Mouse (Mus musculus): Measurements from ENCODE around the gene Tnnc2. TPM values are rescaled to one million over a fixed set of nuclear protein-coding genes. Genes with fewer than 3 reads are reported as not detected.
A peak's percentile ranks its signal among the peaks of the same experiment; 100 is the strongest.

Gene Tnnc2
- 1.7 and 6.9 TPM in 2 replicates for polyA plus RNA-seq (2015; fragmentation: Nextera tagmentation; extraction: Ambion mirVana)

DNA sequence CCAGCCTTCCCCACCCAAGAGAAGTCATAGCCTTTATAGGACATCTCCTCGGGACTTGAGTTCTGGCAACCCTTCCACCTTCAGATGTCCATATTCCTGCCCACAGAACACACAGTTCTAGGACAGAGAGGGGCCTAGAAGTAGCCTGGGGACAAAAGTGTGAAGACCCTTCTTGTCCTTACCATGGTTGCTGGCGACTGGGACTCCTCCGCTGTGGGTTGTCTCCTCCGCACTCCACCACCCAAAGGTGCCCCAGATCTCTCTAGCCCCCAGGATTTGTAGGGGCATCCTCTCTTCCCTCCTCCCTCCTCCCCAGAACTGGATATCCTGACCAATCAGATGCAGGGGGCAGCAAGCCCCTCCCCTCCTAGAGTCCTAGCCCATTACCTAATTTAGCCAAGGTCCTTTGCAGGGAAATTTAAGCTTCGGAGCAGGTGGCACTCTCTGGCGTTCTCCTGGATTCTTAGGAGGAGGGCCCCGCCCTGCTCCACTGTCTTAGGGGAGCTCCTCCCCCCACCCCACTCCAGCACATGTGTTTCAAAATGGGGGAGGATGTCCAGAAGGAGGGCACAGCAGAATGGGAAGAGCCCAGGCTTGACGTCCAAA, at the start of gene Tnnc2:
Gene Tnnc2, minus strand, starts transcription at position 487 of the 606 bp plus-strand sequence.
- H3K4me3 ChIP-seq (replicated peaks): no peak within 1 kb of the TSS
- no peak within 1 kb of the TSS for H3K9ac ChIP-seq
- no peaks in the 10 kb centered on the region for H3K36me3 ChIP-seq
- WGBS: 62% methylated on average over 8 of the region's 8 CpGs
- no peak within 1 kb of the TSS for H3K4me2 ChIP-seq (replicated peaks)
- H3K9me3 ChIP-seq: no peaks in the 10 kb centered on the region
- no peak for ATAC-seq
- H3K4me1 ChIP-seq (replicated peaks): peaks cover under 1% of the 10 kb centered on the region; the same call in 1 of the 2 replicates
- no peak within 1 kb of the TSS for H3K27ac ChIP-seq
- no peaks in the 10 kb centered on the region for H3K27me3 ChIP-seq (replicated peaks)

DNA sequence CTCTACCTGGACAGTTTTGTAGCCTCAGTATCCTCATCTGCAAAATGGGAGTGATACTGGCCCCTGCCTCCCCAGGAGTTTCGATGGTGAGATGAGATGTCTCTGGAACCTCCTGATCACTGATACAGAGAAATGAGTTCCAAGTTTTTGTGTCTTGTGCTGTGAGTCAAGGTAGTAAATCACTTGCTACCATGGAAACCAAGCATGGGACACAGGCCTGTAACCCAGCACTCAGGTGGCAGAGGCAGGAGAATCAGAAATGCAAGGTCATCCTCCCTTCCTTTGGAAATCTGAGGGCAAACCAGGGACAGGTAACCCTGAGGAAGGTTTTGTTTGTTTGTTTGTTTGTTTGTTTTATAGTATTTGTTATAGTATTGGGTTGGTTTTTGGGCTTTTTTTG, 49.3 kb upstream of the Tnnc2 start:
- Histone ChIP-seq H3K27me3 (replicated peaks) (no peaks in the 10 kb centered on the region), H3K27ac (no peak overlapping the region), H3K9ac (no peak overlapping the region), H3K4me2 (replicated peaks) (no peak overlapping the region), H3K9me3 (no peaks in the 10 kb centered on the region), H3K4me3 (replicated peaks) (no peak overlapping the region), H3K36me3 (peaks cover 21% of the 10 kb centered on the region), H3K4me1 (replicated peaks) (peaks cover 5% of the 10 kb centered on the region)
- 92% methylated on average over 1 of the region's 1 CpGs for WGBS
- no peak for ATAC-seq

GRCm38 (mm10) chr2:164828437-164828836, 48.7 kb upstream of the Tnnc2 start, which contains the start of gene Spata25:
Spata25 (minus strand) TSS chr2:164828537.
- ATAC-seq: no peak

GRCm38 (mm10) chr2:164827146-164827850, 47.5 kb upstream of the Tnnc2 start:
- Histone ChIP-seq H3K4me3 (replicated peaks) (no peak overlapping the region), H3K4me2 (replicated peaks) (no peak overlapping the region), H3K27me3 (replicated peaks) (no peaks in the 10 kb centered on the region), H3K27ac (no peak overlapping the region), H3K9me3 (no peaks in the 10 kb centered on the region), H3K9ac (no peak overlapping the region), H3K4me1 (replicated peaks) (peaks cover 7% of the 10 kb centered on the region), H3K36me3 (peaks cover 21% of the 10 kb centered on the region)
- 87% methylated on average over 16 of the region's 16 CpGs for WGBS
- ATAC-seq: no peak

More at GRCm38 (mm10) chr2:164828437-164828836, 48.7 kb upstream of the Tnnc2 start, which contains the start of gene Spata25:
- Histone ChIP-seq H3K36me3 (peaks cover 21% of the 10 kb centered on the region), H3K27ac (no peak within 1 kb of the TSS), H3K4me2 (replicated peaks) (no peak within 1 kb of the TSS), H3K4me1 (replicated peaks) (peaks cover 8% of the 10 kb centered on the region), H3K4me3 (replicated peaks) (no peak within 1 kb of the TSS), H3K9ac (no peak within 1 kb of the TSS), H3K9me3 (no peaks in the 10 kb centered on the region), H3K27me3 (replicated peaks) (no peaks in the 10 kb centered on the region)
- WGBS: 84% methylated on average over 6 of the region's 6 CpGs

DNA sequence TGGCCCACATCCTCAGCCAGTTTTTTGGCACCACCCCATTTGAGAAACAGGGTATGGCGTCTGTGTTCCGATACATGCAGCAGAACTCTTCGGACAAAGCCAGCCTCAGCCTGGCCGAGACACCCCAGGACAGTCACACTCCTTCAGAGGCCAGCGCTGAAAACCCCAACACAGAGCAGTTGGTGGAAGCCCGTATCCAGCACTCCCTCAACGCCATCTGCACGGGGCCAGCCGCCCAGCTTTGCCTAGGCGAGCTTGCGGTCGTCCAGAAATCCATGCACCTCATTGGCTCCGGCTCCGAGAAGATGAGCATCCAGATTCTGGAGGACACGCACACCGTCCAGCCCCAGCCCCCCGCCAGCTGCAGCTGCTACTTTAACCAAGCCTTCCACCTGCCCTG, 45.8 kb upstream of the Tnnc2 start:
- H3K27me3 ChIP-seq (replicated peaks): no peaks in the 10 kb centered on the region
- H3K4me2 ChIP-seq (replicated peaks): no peak overlapping the region
- WGBS: 94% methylated on average over 17 of the region's 17 CpGs
- peaks cover 21% of the 10 kb centered on the region for H3K36me3 ChIP-seq
- no peak overlapping the region for H3K4me3 ChIP-seq (replicated peaks)
- no peak for ATAC-seq
- H3K9ac ChIP-seq: no peak overlapping the region
- no peak overlapping the region for H3K27ac ChIP-seq
- peaks cover 6% of the 10 kb centered on the region; the same call in 1 of the 2 replicates for H3K4me1 ChIP-seq (replicated peaks)
- no peaks in the 10 kb centered on the region for H3K9me3 ChIP-seq

- Histone ChIP-seq H3K4me3 (replicated peaks) (no peak overlapping the region), H3K9me3 (no peaks in the 10 kb centered on the region), H3K27ac (no peak overlapping the region), H3K9ac (no peak overlapping the region), H3K36me3 (peaks cover 21% of the 10 kb centered on the region), H3K4me2 (replicated peaks) (peak overlapping the region; percentile 71; the same call in 1 of the 2 replicates), H3K27me3 (replicated peaks) (no peaks in the 10 kb centered on the region), H3K4me1 (replicated peaks) (peaks cover 6% of the 10 kb centered on the region; the same call in 1 of the 2 replicates)
- 90% methylated on average over 4 of the region's 4 CpGs for WGBS
- ATAC-seq: no peak
These were observed 44.2 kb upstream of the Tnnc2 start for GRCm38 (mm10) chr2:164823969-164824368.

GRCm38 (mm10) chr2:164823181-164823585, 43.4 kb upstream of the Tnnc2 start:
- peak; percentile 75 for ATAC-seq
- Histone ChIP-seq H3K4me1 (replicated peaks) (peaks cover 6% of the 10 kb centered on the region; the same call in 1 of the 2 replicates), H3K36me3 (peaks cover 21% of the 10 kb centered on the region), H3K9me3 (no peaks in the 10 kb centered on the region), H3K27me3 (replicated peaks) (no peaks in the 10 kb centered on the region), H3K27ac (peak overlapping the region; percentile 25; the same call in 1 of the 2 replicates), H3K9ac (peak overlapping the region; percentile 58), H3K4me3 (replicated peaks) (peak overlapping the region; percentile 56), H3K4me2 (replicated peaks) (peak overlapping the region; percentile 71)
- 2% methylated on average over 10 of the region's 10 CpGs for WGBS

GRCm38 (mm10) chr2:164822636-164823165, 42.9 kb upstream of the Tnnc2 start, which contains the start of gene Zswim1:
Zswim1 (plus strand) TSS chr2:164822686.
- H3K9ac ChIP-seq: peak within 1 kb of the TSS; percentile 58
- H3K4me3 ChIP-seq (replicated peaks): peak within 1 kb of the TSS; percentile 56
- peak within 1 kb of the TSS; percentile 71 for H3K4me2 ChIP-seq (replicated peaks)
- 2% methylated on average over 32 of the region's 32 CpGs for WGBS
- peaks cover 9% of the 10 kb centered on the region for H3K4me1 ChIP-seq (replicated peaks)
- peak within 1 kb of the TSS; percentile 25; the same call in 1 of the 2 replicates for H3K27ac ChIP-seq
- peaks cover 16% of the 10 kb centered on the region for H3K36me3 ChIP-seq
- no peaks in the 10 kb centered on the region for H3K27me3 ChIP-seq (replicated peaks)
- ATAC-seq: peak; percentile 100
- H3K9me3 ChIP-seq: no peaks in the 10 kb centered on the region

- no peak for ATAC-seq
- peaks cover 7% of the 10 kb centered on the region for H3K36me3 ChIP-seq
- H3K9me3 ChIP-seq: no peaks in the 10 kb centered on the region
- H3K27ac ChIP-seq: no peak overlapping the region
- WGBS: 81% methylated on average over 6 of the region's 6 CpGs
- no peak overlapping the region for H3K4me3 ChIP-seq (replicated peaks)
- H3K4me2 ChIP-seq (replicated peaks): no peak overlapping the region
- no peak overlapping the region for H3K9ac ChIP-seq
- H3K27me3 ChIP-seq (replicated peaks): no peaks in the 10 kb centered on the region
- peaks cover 16% of the 10 kb centered on the region for H3K4me1 ChIP-seq (replicated peaks)
These were observed 41.3 kb upstream of the Tnnc2 start for GRCm38 (mm10) chr2:164821060-164821459.

- Histone ChIP-seq H3K4me2 (replicated peaks) (no peak overlapping the region), H3K36me3 (no peaks in the 10 kb centered on the region), H3K27me3 (replicated peaks) (no peaks in the 10 kb centered on the region), H3K4me3 (replicated peaks) (no peak overlapping the region), H3K9ac (no peak overlapping the region), H3K9me3 (no peaks in the 10 kb centered on the region), H3K27ac (no peak overlapping the region), H3K4me1 (replicated peaks) (peaks cover 9% of the 10 kb centered on the region)
- ATAC-seq: no peak; the same call in 1 of the 2 replicates
- WGBS: 54% methylated on average over 5 of the region's 5 CpGs
These were observed 37.9 kb upstream of the Tnnc2 start for GRCm38 (mm10) chr2:164817703-164818102.

DNA sequence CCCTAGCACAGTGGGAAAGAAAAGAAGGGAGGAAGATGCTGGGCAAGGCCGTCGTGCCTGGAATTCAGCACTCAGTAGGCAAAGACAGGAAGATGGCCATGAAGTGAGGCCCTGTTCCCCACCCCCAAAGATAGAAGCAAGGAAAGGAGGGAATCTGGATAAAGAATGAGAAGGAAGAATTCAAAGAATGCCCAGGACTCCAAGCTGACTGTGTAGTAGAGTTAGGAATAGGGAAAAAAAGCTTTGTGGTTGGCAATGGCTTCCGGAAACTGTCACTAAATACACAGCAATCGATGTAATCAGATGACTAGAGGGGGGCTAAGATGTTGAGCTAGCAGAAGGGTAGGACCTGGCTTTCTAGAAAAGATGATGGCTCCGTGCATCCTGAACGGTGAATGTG, 37.4 kb upstream of the Tnnc2 start:
- no peak for ATAC-seq
- H3K9ac ChIP-seq: no peak overlapping the region
- no peaks in the 10 kb centered on the region for H3K36me3 ChIP-seq
- no peak overlapping the region for H3K4me3 ChIP-seq (replicated peaks)
- peaks cover 9% of the 10 kb centered on the region for H3K4me1 ChIP-seq (replicated peaks)
- no peaks in the 10 kb centered on the region for H3K9me3 ChIP-seq
- no peaks in the 10 kb centered on the region for H3K27me3 ChIP-seq (replicated peaks)
- 70% methylated on average over 6 of the region's 6 CpGs for WGBS
- H3K4me2 ChIP-seq (replicated peaks): no peak overlapping the region
- no peak overlapping the region for H3K27ac ChIP-seq

GRCm38 (mm10) chr2:164815821-164816220, 36.1 kb upstream of the Tnnc2 start:
- no peak for ATAC-seq
- Histone ChIP-seq H3K36me3 (no peaks in the 10 kb centered on the region), H3K4me1 (replicated peaks) (peaks cover 9% of the 10 kb centered on the region), H3K4me2 (replicated peaks) (no peak overlapping the region), H3K9ac (no peak overlapping the region), H3K27ac (no peak overlapping the region), H3K4me3 (replicated peaks) (no peak overlapping the region), H3K9me3 (no peaks in the 10 kb centered on the region), H3K27me3 (replicated peaks) (no peaks in the 10 kb centered on the region)
- WGBS: 89% methylated on average over 8 of the region's 8 CpGs

Measured in intestine, embryonic 15.5 days (tissue).